Mouse (Mus musculus): ENCODE results near the gene Rpl38. TPM values are rescaled to one million over a fixed set of nuclear protein-coding genes. Genes with fewer than 3 reads are reported as not detected.

Rpl38 gene
- polyA plus RNA-seq, 1 experiment from 2014 or later = 1,061 TPM

DNA sequence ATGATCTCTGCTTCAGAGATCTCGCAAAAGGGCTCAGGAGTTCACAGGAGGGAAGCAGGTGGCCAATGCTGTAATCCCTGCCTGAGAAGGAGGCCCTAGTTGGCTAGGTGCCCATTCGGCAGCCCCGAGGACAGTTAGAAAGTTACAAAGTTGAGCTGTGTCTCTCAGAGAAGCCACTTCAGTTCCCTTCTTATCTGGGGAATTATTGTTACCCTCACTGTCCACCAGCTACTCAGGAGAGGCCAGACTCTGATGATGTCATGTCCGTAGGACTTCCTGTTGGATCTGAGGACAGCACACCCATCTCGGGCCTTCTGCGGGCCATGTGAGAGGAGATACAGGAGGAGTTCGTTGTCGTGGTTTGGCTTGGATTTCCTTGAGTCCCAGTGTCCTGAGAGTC lies 11.3 kb downstream of the Rpl38 start:
- Histone ChIP-seq H3K9ac (ENCODE audit: low read depth, low read length) (no peak overlapping the region), H3K9me3 (ENCODE audit: control insufficient read depth, low read length) (no peaks in the 10 kb centered on the region), H3K27me3 (ENCODE audit: control insufficient read depth, insufficient read depth, low read length) (no peaks in the 10 kb centered on the region), H3K4me3 (ENCODE audit: low read length) (no peak overlapping the region), H3K27ac (ENCODE audit: low read depth, low read length) (no peak overlapping the region), H3K36me3 (ENCODE audit: control insufficient read depth, insufficient read depth, low read length) (no peaks in the 10 kb centered on the region), H3K4me1 (ENCODE audit: control insufficient read depth, insufficient read depth, low read length) (peaks cover 39% of the 10 kb centered on the region), H3K4me2 (replicated peaks; ENCODE audit: low read depth, low read length) (no peak overlapping the region)
- ATAC-seq (ENCODE audit: low FRiP score, low TSS enrichment) = no peak
- WGBS = 68% methylated on average over 8 of the region's 8 CpGs

DNA sequence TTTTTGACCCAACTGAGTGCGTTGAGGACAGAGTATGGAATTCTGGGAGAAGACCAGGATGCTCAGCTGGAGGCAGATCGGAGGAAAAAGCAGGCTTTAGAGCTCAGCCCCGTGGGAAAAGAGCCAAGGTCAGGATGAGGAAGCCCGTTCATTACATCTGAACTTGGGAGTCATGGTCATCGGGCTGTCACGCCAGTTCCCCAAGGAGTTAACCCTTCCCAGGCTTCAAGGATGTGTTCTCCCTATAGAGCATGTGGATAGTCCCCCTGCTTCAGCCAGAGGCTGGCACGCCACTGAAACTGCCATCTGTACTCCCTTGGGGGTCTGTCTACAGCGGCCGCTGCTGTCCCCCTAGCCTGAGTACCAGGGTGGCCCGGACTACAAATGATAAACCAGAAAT lies 12.0 kb downstream of the Rpl38 start:
- H3K27me3 ChIP-seq (ENCODE audit: control insufficient read depth, insufficient read depth, low read length) = no peaks in the 10 kb centered on the region
- H3K4me1 ChIP-seq (ENCODE audit: control insufficient read depth, insufficient read depth, low read length) = peaks cover 43% of the 10 kb centered on the region
- H3K27ac ChIP-seq (ENCODE audit: low read depth, low read length) = no peak overlapping the region
- no peak overlapping the region for H3K4me2 ChIP-seq (replicated peaks; ENCODE audit: low read depth, low read length)
- no peaks in the 10 kb centered on the region for H3K36me3 ChIP-seq (ENCODE audit: control insufficient read depth, insufficient read depth, low read length)
- WGBS = 38% methylated on average over 10 of the region's 10 CpGs
- H3K9ac ChIP-seq (ENCODE audit: low read depth, low read length) = no peak overlapping the region
- no peak for ATAC-seq (ENCODE audit: low FRiP score, low TSS enrichment)
- H3K9me3 ChIP-seq (ENCODE audit: control insufficient read depth, low read length) = no peaks in the 10 kb centered on the region
- no peak overlapping the region for H3K4me3 ChIP-seq (ENCODE audit: low read length)

DNA sequence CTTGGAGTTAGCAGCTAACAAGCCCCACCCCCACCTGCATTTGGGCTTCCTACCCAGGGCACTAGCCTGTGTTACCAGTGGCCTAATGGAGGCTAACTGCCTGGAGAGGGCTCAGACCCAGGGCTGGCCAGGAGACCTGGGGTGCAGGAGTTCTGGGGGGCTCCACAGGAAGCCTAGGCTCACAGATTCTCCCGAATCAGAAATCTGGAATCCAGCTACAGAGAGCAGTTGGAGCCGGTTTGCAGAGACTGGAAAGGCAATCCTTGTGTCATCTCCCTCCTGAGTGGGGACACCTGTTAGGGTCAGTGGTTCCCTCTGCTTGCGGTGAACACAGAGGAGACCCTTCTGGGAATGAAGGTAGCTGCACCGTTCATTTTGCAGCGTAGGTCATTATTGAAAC lies 12.7 kb downstream of the Rpl38 start:
- Histone ChIP-seq H3K36me3 (ENCODE audit: control insufficient read depth, insufficient read depth, low read length) (no peaks in the 10 kb centered on the region), H3K4me2 (replicated peaks; ENCODE audit: low read depth, low read length) (no peak overlapping the region), H3K4me1 (ENCODE audit: control insufficient read depth, insufficient read depth, low read length) (peaks cover 39% of the 10 kb centered on the region), H3K4me3 (ENCODE audit: low read length) (no peak overlapping the region), H3K27ac (ENCODE audit: low read depth, low read length) (no peak overlapping the region), H3K9me3 (ENCODE audit: control insufficient read depth, low read length) (no peaks in the 10 kb centered on the region), H3K9ac (ENCODE audit: low read depth, low read length) (no peak overlapping the region), H3K27me3 (ENCODE audit: control insufficient read depth, insufficient read depth, low read length) (no peaks in the 10 kb centered on the region)
- no peak for ATAC-seq (ENCODE audit: low FRiP score, low TSS enrichment)
- 41% methylated on average over 5 of the region's 5 CpGs for WGBS

DNA sequence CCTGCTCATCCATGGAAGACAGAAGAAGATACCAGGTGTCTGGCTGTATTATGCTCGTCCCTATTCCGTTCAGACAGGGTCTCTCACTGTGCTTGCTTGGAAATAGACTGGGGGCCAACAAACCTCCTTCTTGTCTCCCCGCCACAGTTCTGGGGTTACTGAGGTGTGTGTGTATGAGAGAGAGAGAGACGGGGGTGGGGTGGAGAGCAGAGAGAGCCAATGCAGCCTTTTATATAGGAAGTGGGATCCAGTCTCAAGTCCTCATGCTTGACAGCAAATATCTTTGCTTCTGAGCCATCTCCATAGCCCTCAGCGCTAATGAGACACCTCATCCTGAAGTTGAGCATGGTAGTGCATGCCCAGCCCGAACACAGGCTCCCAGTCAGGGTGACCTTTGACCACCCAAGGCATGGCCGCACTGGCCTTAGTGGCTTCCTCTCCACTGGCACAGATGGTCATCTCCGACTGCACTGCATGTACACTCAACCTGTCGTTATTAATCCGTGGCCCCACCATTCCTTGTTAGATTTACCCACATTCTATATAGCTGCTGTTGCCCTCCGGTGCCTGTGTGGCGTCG lies 14.1 kb downstream of the Rpl38 start:
- H3K9ac ChIP-seq (ENCODE audit: low read depth, low read length) = no peak overlapping the region
- H3K9me3 ChIP-seq (ENCODE audit: control insufficient read depth, low read length) = no peaks in the 10 kb centered on the region
- H3K27ac ChIP-seq (ENCODE audit: low read depth, low read length) = no peak overlapping the region
- no peaks in the 10 kb centered on the region for H3K27me3 ChIP-seq (ENCODE audit: control insufficient read depth, insufficient read depth, low read length)
- no peaks in the 10 kb centered on the region for H3K36me3 ChIP-seq (ENCODE audit: control insufficient read depth, insufficient read depth, low read length)
- whole genome bisulfite sequencing = 92% methylated on average over 13 of the region's 13 CpGs
- H3K4me3 ChIP-seq (ENCODE audit: low read length) = no peak overlapping the region
- H3K4me1 ChIP-seq (ENCODE audit: control insufficient read depth, insufficient read depth, low read length) = peaks cover 28% of the 10 kb centered on the region; the same call in 1 of the 2 replicates
- ATAC-seq (ENCODE audit: low FRiP score, low TSS enrichment) = no peak
- H3K4me2 ChIP-seq (replicated peaks; ENCODE audit: low read depth, low read length) = no peak overlapping the region

DNA sequence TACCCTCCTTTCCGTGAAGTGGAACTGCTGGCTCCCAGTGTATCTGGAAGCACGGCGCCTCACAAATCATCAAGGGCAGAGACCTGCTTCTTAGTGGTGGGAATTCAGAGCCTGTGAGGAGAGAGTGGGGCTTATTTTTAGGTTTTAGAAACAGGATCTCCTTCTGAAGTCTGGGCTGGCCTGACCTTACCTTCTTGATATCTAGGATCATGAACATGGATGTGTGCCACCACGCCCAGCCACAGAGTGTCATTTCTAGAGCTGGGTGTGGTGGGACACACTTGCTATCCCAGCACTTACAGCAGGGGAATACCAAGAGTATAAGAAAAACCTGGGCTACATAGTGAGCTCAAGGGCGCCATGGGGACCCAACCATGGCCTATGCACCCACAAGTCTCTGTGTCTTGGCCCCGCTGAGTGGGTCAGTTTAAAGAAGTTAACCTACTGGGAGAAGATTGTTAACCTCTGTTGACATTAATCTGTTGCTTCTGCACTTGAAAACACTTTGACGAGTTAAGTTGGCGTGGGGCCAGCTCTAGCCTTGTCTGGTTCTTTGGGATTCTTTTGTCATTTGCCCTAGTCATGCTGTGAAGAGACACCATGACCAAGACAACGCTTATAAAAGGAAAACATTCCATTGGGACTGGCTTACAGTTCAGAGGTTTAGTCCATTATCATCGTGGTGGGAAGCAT lies 14.9 kb downstream of the Rpl38 start:
- WGBS = 88% methylated on average over 10 of the region's 10 CpGs
- ATAC-seq (ENCODE audit: low FRiP score, low TSS enrichment) = no peak
- no peak overlapping the region for H3K4me3 ChIP-seq (ENCODE audit: low read length)
- H3K4me1 ChIP-seq (ENCODE audit: control insufficient read depth, insufficient read depth, low read length) = peaks cover 28% of the 10 kb centered on the region; the same call in 1 of the 2 replicates
- H3K27ac ChIP-seq (ENCODE audit: low read depth, low read length) = no peak overlapping the region
- no peaks in the 10 kb centered on the region for H3K9me3 ChIP-seq (ENCODE audit: control insufficient read depth, low read length)
- H3K27me3 ChIP-seq (ENCODE audit: control insufficient read depth, insufficient read depth, low read length) = no peaks in the 10 kb centered on the region
- H3K9ac ChIP-seq (ENCODE audit: low read depth, low read length) = no peak overlapping the region
- no peaks in the 10 kb centered on the region for H3K36me3 ChIP-seq (ENCODE audit: control insufficient read depth, insufficient read depth, low read length)
- no peak overlapping the region for H3K4me2 ChIP-seq (replicated peaks; ENCODE audit: low read depth, low read length)

DNA sequence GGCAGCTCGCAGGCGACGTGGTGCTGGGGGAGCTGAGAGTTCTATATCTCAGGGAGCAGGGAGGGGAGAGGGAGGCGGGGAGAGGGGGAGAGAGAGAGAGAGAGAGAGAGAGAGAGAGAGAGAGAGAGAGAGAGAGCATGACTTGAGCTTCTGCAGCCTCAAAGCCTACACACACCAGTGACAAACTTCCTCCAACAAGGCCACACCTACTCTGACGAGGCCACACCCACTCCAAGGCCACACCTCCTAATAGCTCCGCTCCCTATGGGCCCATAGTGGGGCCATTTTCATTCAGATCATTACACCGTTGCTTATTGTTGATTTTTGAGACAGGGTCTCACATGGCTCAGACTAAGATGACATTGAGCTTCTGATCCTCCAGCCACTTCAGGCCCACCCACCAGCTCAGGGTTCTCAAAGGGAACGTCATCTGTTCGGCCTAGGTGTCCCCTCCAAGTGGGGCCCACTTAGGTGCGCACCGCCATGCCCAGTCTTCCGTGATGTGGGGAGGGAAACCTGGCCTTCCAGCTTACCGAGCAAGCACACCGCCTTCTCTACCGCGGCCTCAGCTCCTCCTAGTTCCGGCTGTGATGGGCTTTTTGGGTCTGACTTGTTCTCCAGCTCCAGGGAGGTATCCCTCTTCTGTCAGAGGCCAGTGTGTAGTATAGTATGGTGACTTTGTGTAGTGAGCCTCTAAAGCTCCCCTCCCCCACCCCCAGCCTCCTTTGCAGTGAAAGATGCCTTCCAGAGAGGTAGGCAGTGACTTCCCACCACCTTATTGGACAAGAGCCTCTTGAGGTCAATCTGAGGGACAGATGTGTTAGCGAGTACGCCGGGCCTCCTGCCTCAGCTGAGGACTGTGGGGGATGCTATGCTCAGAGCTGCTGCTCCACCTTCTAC lies 15.6 kb downstream of the Rpl38 start:
- H3K27me3 ChIP-seq (ENCODE audit: control insufficient read depth, insufficient read depth, low read length) = no peaks in the 10 kb centered on the region
- H3K9me3 ChIP-seq (ENCODE audit: control insufficient read depth, low read length) = no peaks in the 10 kb centered on the region
- 66% methylated on average over 20 of the region's 20 CpGs for WGBS
- no peak overlapping the region for H3K4me2 ChIP-seq (replicated peaks; ENCODE audit: low read depth, low read length)
- no peak overlapping the region for H3K27ac ChIP-seq (ENCODE audit: low read depth, low read length)
- H3K4me3 ChIP-seq (ENCODE audit: low read length) = no peak overlapping the region
- H3K4me1 ChIP-seq (ENCODE audit: control insufficient read depth, insufficient read depth, low read length) = peaks cover 28% of the 10 kb centered on the region; the same call in 1 of the 2 replicates
- H3K36me3 ChIP-seq (ENCODE audit: control insufficient read depth, insufficient read depth, low read length) = no peaks in the 10 kb centered on the region
- ATAC-seq (ENCODE audit: low FRiP score, low TSS enrichment) = no peak
- H3K9ac ChIP-seq (ENCODE audit: low read depth, low read length) = no peak overlapping the region

DNA sequence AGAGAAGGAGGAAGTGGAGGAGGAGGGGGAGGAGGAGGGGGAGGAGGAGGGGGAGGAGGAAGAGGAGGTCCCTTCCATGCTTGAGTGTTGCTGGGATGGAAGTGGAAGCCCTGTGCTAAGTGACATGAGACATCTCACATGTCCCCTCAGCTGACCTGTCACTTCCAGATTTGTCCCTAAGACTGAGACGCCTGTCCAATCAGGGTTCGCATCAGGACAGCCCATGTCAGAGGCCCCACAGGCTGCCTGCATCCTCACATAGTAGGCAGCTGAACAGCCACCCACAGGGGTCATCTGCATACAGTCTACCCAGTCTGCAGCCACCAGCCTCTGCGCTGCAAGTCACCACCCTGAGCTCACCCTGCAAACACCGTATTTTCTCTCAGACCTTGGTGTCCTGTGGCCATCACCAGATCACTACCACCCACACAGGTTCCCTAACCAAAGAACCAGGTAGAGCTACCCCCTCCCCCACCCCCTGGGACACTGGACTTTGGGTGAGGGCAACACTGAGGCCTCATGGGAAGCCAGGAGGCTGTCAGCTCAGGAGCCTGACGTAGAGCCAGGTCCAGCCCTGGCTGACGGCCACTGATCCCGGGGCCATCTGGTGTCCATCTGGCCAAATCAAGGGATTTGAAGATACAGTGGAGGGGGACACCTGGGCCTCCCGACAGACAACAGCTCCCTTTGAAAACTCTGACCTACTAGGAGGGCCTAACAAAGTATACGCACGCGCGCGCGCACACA lies 16.5 kb downstream of the Rpl38 start:
- Histone ChIP-seq H3K9me3 (ENCODE audit: control insufficient read depth, low read length) (no peaks in the 10 kb centered on the region), H3K27ac (ENCODE audit: low read depth, low read length) (no peak overlapping the region), H3K9ac (ENCODE audit: low read depth, low read length) (no peak overlapping the region), H3K4me3 (ENCODE audit: low read length) (no peak overlapping the region), H3K36me3 (ENCODE audit: control insufficient read depth, insufficient read depth, low read length) (no peaks in the 10 kb centered on the region), H3K27me3 (ENCODE audit: control insufficient read depth, insufficient read depth, low read length) (no peaks in the 10 kb centered on the region), H3K4me1 (ENCODE audit: control insufficient read depth, insufficient read depth, low read length) (peaks cover 26% of the 10 kb centered on the region; the same call in 1 of the 2 replicates), H3K4me2 (replicated peaks; ENCODE audit: low read depth, low read length) (no peak overlapping the region)
- no peak for ATAC-seq (ENCODE audit: low FRiP score, low TSS enrichment)
- WGBS = 70% methylated on average over 14 of the region's 14 CpGs

DNA sequence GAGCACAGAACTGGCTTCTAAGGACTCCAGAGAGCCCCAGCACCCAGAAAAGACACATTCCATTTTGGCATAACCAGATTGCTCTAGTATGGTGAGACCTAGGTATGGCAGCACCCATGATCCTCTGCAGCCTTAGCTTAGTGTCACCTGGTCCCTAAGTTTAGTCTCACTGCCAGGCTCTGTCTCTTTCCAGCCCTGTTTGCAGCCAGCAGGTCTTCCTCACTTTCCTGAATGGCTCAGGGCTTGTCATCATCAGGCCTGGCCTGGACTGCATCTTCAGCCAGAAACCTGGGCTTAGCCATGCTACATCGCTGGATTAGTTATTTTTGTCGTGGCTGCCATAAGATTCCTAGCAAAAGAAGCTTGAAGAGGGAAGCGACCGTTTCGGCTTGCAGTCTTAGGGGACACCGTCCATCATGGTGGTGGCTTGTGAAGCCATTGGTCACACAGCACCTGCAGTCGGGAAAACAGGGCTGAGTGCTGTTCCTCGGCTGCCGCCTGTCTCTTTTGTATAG lies 17.3 kb downstream of the Rpl38 start:
- no peak for ATAC-seq (ENCODE audit: low FRiP score, low TSS enrichment)
- H3K9me3 ChIP-seq (ENCODE audit: control insufficient read depth, low read length) = no peaks in the 10 kb centered on the region
- no peak overlapping the region for H3K4me3 ChIP-seq (ENCODE audit: low read length)
- H3K4me1 ChIP-seq (ENCODE audit: control insufficient read depth, insufficient read depth, low read length) = peaks cover 19% of the 10 kb centered on the region; the same call in 1 of the 2 replicates
- no peaks in the 10 kb centered on the region for H3K36me3 ChIP-seq (ENCODE audit: control insufficient read depth, insufficient read depth, low read length)
- H3K4me2 ChIP-seq (replicated peaks; ENCODE audit: low read depth, low read length) = no peak overlapping the region
- H3K27ac ChIP-seq (ENCODE audit: low read depth, low read length) = no peak overlapping the region
- WGBS = 82% methylated on average over 9 of the region's 9 CpGs
- H3K27me3 ChIP-seq (ENCODE audit: control insufficient read depth, insufficient read depth, low read length) = no peaks in the 10 kb centered on the region
- no peak overlapping the region for H3K9ac ChIP-seq (ENCODE audit: low read depth, low read length)

All from kidney, embryonic 14.5 days (tissue).